Mouse (Mus musculus) limb, embryonic 11.5 days (tissue): ENCODE data around the gene Fgfr4. TPM values are rescaled to one million over a fixed set of nuclear protein-coding genes. Genes with fewer than 3 reads are reported as not detected.
"Not testable (repeated sequence)": the region's sequence is repeated elsewhere in the genome, so short reads cannot be mapped to it uniquely, and the experiment has no call there.

Experiments used
- ATAC-seq: fragments of 200-750 bp; cut with Nextera tagmentation; 2 replicates; pipeline ENCODE4 v1.8.0; 2017; ENCODE audit warnings: low read depth; ENCODE audit not compliant: insufficient number of reproducible peaks, low FRiP score, low TSS enrichment
- DNase-seq: peaks from one replicate; pipeline ENCODE4 v3.0.0-alpha.2; 2015; ENCODE audit warnings: low spot score
- H3K27ac ChIP-seq: fragments of 300-500 bp; sonication (generic); replicated peaks from 2 replicates; pipeline ENCODE4 v1.5.1; 2014; ENCODE audit warnings: low read depth, mild to moderate bottlenecking, low read length
- H3K27me3 ChIP-seq: fragments of 300-500 bp; sonication (generic); 2 replicates; pipeline ENCODE4 v1.6.1; 2014; ENCODE audit warnings: mild to moderate bottlenecking, low read length, mixed read lengths; ENCODE audit not compliant: control insufficient read depth, insufficient read depth
- H3K36me3 ChIP-seq: fragments of 300-500 bp; sonication (generic); 2 replicates; pipeline ENCODE4 v1.6.1; 2014; ENCODE audit warnings: mild to moderate bottlenecking, low read length, moderate library complexity, mixed read lengths; ENCODE audit not compliant: control insufficient read depth, insufficient read depth
- H3K4me1 ChIP-seq: fragments of 300-500 bp; sonication (generic); 2 replicates; pipeline ENCODE4 v1.6.1; 2014; ENCODE audit warnings: low read length, mixed read lengths; ENCODE audit not compliant: control insufficient read depth, insufficient read depth
- H3K4me2 ChIP-seq: fragments of 300-500 bp; sonication (generic); 2 replicates; pipeline ENCODE4 v1.6.1; 2014; ENCODE audit warnings: low read depth, mild to moderate bottlenecking, moderate library complexity; ENCODE audit not compliant: severe bottlenecking
- H3K4me3 ChIP-seq: fragments of 300-500 bp; sonication (generic); 2 replicates; pipeline ENCODE4 v1.5.1; 2014; ENCODE audit warnings: low read depth, low read length
- H3K9ac ChIP-seq: fragments of 300-500 bp; sonication (generic); 2 replicates; pipeline ENCODE4 v1.6.1; 2014; ENCODE audit warnings: mild to moderate bottlenecking, low read length
- H3K9me3 ChIP-seq: fragments of 300-500 bp; sonication (generic); 2 replicates; pipeline ENCODE4 v1.6.1; 2016; ENCODE audit warnings: low read length; ENCODE audit not compliant: control insufficient read depth
- WGBS: fragments of 180-500 bp; shearing (Covaris S2); extraction: QIAGEN DNeasy Blood & Tissue Kit; methylation state at CpG from one replicate; pipeline ENCODE4 v1.1.7; 2014; 5-methylcytosine and 5-hydroxymethylcytosine counted together
- polyA plus RNA-seq: library from polyadenylated mRNA; unstranded; fragments of >200 nt; fragmentation: Nextera tagmentation; extraction: Ambion mirVana; gene quantifications from 2 replicates; pipeline ENCODE4 v1.2.1, GENCODE M21; 2014

Gene Fgfr4
- polyA plus RNA-seq, 1 experiment from 2014 or later, result 3.9 TPM

- no peak overlapping the region for H3K9ac ChIP-seq
- no peak overlapping the region for H3K27ac ChIP-seq
- 63% methylated on average over 4 of the region's 4 CpGs for WGBS
- H3K4me1 ChIP-seq, result no peaks in the 10 kb centered on the region
- no peaks in the 10 kb centered on the region for H3K27me3 ChIP-seq
- no peak overlapping the region for H3K4me3 ChIP-seq
- H3K36me3 ChIP-seq, result no peaks in the 10 kb centered on the region
- H3K9me3 ChIP-seq, result no peaks in the 10 kb centered on the region
- no peak overlapping the region for H3K4me2 ChIP-seq
- DNase-seq, result no peak
- no peak for ATAC-seq
Observed at GRCm38 (mm10) chr13:55177903-55178496, 25.6 kb downstream of the Fgfr4 start.

DNA sequence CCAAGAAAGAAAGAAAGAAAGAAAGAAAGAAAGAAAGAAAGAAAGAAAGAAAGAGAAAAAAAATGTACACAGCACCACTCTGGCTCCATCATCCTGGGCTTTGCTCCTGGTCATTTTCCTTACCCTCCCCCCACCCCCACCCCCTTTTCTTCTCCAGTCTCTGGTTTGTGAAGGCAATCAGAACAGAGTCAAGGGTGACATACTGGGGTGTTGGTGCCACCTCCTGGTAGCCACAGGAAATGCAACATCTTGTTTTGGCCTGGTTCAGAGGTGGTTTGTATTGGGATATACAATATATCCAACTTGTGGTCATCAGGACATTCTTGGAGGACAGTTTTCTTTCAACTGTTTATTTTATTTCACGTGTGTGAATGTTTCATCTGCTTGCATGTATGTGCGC, 26.1 kb downstream of the Fgfr4 start:
- Histone ChIP-seq H3K27me3 (no peaks in the 10 kb centered on the region), H3K36me3 (no peaks in the 10 kb centered on the region), H3K9ac (no peak overlapping the region), H3K27ac (no peak overlapping the region), H3K4me3 (no peak overlapping the region), H3K9me3 (no peaks in the 10 kb centered on the region), H3K4me1 (no peaks in the 10 kb centered on the region), H3K4me2 (no peak overlapping the region)
- ATAC-seq, result no peak
- WGBS, result 31% methylated on average over 2 of the region's 2 CpGs
- DNase-seq, result peak; percentile 84

DNA sequence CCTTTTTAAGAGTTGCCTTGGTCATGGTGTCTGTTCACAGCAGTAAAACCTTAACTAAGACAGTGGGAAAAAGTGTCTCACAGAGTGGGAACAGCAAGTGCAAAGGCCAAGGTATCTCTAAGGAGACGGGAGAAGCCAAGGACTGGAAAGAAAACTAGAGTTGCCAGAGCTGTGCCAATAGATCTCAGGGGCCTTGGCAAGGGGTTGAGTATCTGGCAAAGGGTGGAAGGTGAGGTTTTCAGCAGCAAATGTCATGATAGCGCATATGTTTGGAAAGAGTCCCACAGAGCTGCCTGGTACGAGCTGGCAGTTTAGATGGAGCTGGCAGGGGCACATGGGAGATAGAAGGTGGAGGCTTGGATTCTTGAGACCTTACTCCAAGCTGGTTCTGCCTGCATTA, 27.2 kb downstream of the Fgfr4 start:
- no peak overlapping the region for H3K9ac ChIP-seq
- no peak overlapping the region for H3K4me3 ChIP-seq
- H3K9me3 ChIP-seq, result no peaks in the 10 kb centered on the region
- no peak overlapping the region for H3K27ac ChIP-seq
- WGBS, result 88% methylated on average over 3 of the region's 3 CpGs
- no peaks in the 10 kb centered on the region for H3K4me1 ChIP-seq
- no peaks in the 10 kb centered on the region for H3K36me3 ChIP-seq
- DNase-seq (no peak), ATAC-seq (no peak)
- no peak overlapping the region for H3K4me2 ChIP-seq
- no peaks in the 10 kb centered on the region for H3K27me3 ChIP-seq

GRCm38 (mm10) chr13:55181786-55182172, 29.3 kb downstream of the Fgfr4 start:
- no peaks in the 10 kb centered on the region for H3K9me3 ChIP-seq
- DNase-seq, result no peak
- no peaks in the 10 kb centered on the region for H3K27me3 ChIP-seq
- 74% methylated on average over 2 of the region's 2 CpGs for WGBS
- peak overlapping the region; percentile 60 for H3K4me2 ChIP-seq
- H3K9ac ChIP-seq, result no peak overlapping the region
- no peaks in the 10 kb centered on the region for H3K36me3 ChIP-seq
- no peak for ATAC-seq
- H3K4me1 ChIP-seq, result no peaks in the 10 kb centered on the region
- no peak overlapping the region; the same call in 1 of the 2 replicates for H3K4me3 ChIP-seq
- no peak overlapping the region; the same call in 1 of the 2 replicates for H3K27ac ChIP-seq

- Histone ChIP-seq H3K9me3 (no peaks in the 10 kb centered on the region), H3K4me1 (no peaks in the 10 kb centered on the region), H3K4me2 (peak overlapping the region; percentile 60), H3K27me3 (no peaks in the 10 kb centered on the region), H3K36me3 (no peaks in the 10 kb centered on the region), H3K4me3 (peak overlapping the region; percentile 18), H3K27ac (peak overlapping the region; percentile 47; the same call in 1 of the 2 replicates), H3K9ac (peak overlapping the region; percentile 46)
- DNase-seq (peak; percentile 76), ATAC-seq (peak; percentile 77; the same call in 1 of the 2 replicates)
- WGBS, result 4% methylated on average over 23 of the region's 23 CpGs
Observed at GRCm38 (mm10) chr13:55182173-55182894, 29.9 kb downstream of the Fgfr4 start.

DNA sequence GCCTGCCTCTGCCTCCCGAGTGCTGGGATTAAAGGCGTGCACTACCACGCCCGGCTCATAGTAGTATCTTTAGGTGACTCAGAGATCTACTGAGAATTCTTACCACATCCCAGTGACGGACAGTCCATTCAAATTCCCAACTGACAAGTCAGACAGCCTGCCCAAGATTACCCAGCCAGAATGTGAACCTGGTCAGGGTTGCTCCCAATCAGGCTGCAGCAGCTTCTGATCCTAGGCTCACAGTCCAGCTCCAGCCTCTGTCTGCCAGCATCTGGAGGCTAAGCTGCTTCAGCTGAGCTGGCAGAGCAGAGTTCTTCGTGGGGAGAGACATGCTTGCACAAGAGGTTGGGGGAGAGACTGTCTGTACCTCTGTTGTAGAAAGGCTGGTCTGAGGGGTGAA, 30.9 kb downstream of the Fgfr4 start:
- H3K9me3 ChIP-seq, result no peaks in the 10 kb centered on the region
- no peaks in the 10 kb centered on the region for H3K27me3 ChIP-seq
- ATAC-seq (no peak), DNase-seq (no peak)
- no peaks in the 10 kb centered on the region for H3K4me1 ChIP-seq
- 85% methylated on average over 6 of the region's 6 CpGs for WGBS
- H3K27ac ChIP-seq, result no peak overlapping the region
- no peaks in the 10 kb centered on the region for H3K36me3 ChIP-seq
- H3K4me3 ChIP-seq, result no peak overlapping the region
- no peak overlapping the region for H3K9ac ChIP-seq
- no peak overlapping the region for H3K4me2 ChIP-seq

DNA sequence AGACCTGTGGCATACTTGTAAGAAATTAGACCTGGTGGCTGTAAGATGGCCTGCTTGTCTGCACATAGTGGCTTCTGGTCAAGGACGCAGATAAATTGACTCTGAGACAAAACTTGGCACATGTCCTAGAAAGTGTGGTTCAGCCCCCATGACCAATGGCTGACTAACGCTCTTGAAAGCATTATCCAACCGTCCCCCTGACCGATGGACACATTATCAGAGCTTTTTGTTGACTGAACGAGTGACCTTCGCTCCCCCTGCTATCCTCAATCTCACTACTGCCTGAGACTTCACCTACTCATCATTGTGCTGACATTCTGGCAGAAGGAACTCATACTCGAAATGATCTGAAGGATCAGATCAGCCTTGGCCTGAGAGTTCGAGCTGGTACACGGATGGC, 34.6 kb downstream of the Fgfr4 start:
- ATAC-seq, H3K4me1 ChIP-seq, H3K27me3 ChIP-seq, H3K9me3 ChIP-seq, H3K27ac ChIP-seq, H3K9ac ChIP-seq, H3K4me2 ChIP-seq, DNase-seq, H3K4me3 ChIP-seq, H3K36me3 ChIP-seq: not testable (repeated sequence)
- 69% methylated on average over 4 of the region's 9 CpGs for WGBS

DNA sequence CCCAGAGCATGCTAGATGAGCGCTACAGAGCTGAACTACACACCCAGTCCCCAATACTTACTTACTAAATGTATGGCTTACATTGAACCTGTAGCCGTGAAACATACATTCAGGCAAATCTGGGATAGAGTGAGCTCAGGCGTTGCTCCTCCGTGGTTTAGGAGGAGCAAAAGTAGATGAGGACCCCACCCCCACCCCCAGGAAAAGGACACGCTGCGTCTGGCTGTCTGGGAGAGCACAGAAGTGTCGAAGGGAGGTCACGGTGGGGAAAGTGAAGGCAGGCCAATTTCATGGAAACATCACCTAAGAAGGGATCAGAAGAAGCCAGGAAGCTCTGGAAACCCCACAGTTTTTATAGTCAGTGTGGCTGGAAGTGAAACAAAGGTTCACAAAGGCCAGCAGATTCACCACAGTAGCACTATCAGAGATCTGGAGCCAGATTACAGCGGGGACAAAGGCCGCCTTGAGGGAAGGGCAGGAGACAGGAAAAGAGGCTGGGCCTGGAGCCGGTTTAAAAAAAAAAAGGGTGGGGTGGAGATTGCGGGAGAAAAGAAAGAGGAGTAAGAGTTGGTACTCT, 37.2 kb downstream of the Fgfr4 start:
- DNase-seq (no peak), ATAC-seq (no peak; the same call in 1 of the 2 replicates)
- 5% methylated on average over 12 of the region's 12 CpGs for WGBS

More for the DNA sequence above, 37.2 kb downstream of the Fgfr4 start:
- peaks cover 4% of the 10 kb centered on the region; the same call in 1 of the 2 replicates for H3K4me1 ChIP-seq
- peak overlapping the region; percentile 42 for H3K4me3 ChIP-seq
- peak overlapping the region; percentile 81 for H3K4me2 ChIP-seq
- H3K9me3 ChIP-seq, result no peaks in the 10 kb centered on the region
- H3K27ac ChIP-seq, result peak overlapping the region; percentile 86
- H3K27me3 ChIP-seq, result no peaks in the 10 kb centered on the region
- H3K36me3 ChIP-seq, result no peaks in the 10 kb centered on the region
- H3K9ac ChIP-seq, result peak overlapping the region; percentile 71
